Mouse (Mus musculus) ES-E14 (cell line): ENCODE results near the gene Cnst. TPM values are rescaled to one million over a fixed set of nuclear protein-coding genes. Genes with fewer than 3 reads are reported as not detected.

ENCODE experiments used
- DNase-seq: peaks from one replicate; pipeline ENCODE4 v3.0.0-alpha.2; 2013; ENCODE audit warnings: low read depth, low spot score
- H3K27ac ChIP-seq: 2 replicates; pipeline ENCODE4 v1.5.1; 2012; ENCODE audit warnings: low read depth, mild to moderate bottlenecking, low read length, moderate library complexity, mixed read lengths; ENCODE audit not compliant: poor library complexity, insufficient read depth, severe bottlenecking
- H3K36me3 ChIP-seq: 2 replicates; pipeline ENCODE4 v1.6.1; 2012; ENCODE audit warnings: mild to moderate bottlenecking, low read length, moderate library complexity, mixed read lengths; ENCODE audit not compliant: control insufficient read depth, poor library complexity, insufficient read depth, severe bottlenecking
- H3K4me1 ChIP-seq, 2 experiments: fragments of 150-350 bp in 1 of 2; sonication (generic) in 1 of 2; 2 replicates each; pipeline ENCODE4 v1.6.1; 2012; ENCODE audit warnings: low read length in 2 of 2, mild to moderate bottlenecking in 1 of 2, mixed read lengths in 1 of 2; ENCODE audit not compliant: control insufficient read depth in 2 of 2, insufficient read depth in 2 of 2, poor library complexity in 1 of 2
- H3K4me3 ChIP-seq, 2 experiments: fragments of 150-350 bp in 1 of 2; sonication (generic) in 1 of 2; 2 replicates each; pipeline ENCODE4 v1.5.1; 2012; ENCODE audit warnings: low read length in 2 of 2, low read depth in 1 of 2, mild to moderate bottlenecking in 1 of 2, mixed read lengths in 1 of 2; ENCODE audit not compliant: insufficient read depth in 1 of 2, poor library complexity in 1 of 2, severe bottlenecking in 1 of 2
- H3K9ac ChIP-seq: 2 replicates; pipeline ENCODE4 v1.6.1; 2012; ENCODE audit warnings: low read depth, mild to moderate bottlenecking, low read length, mixed read lengths; ENCODE audit not compliant: poor library complexity, insufficient read depth, severe bottlenecking
- H3K9me3 ChIP-seq: fragments of 150-350 bp; sonication (generic); 2 replicates; pipeline ENCODE4 v1.6.1; 2012; ENCODE audit warnings: low read depth, mild to moderate bottlenecking, low read length; ENCODE audit not compliant: control insufficient read depth, insufficient read depth
- CHD2 ChIP-seq: IDR thresholded peaks from 2 replicates; pipeline ENCODE4 v1.6.1; 2014; ENCODE audit warnings: mild to moderate bottlenecking, low read depth, low read length, inconsistent platforms
- HCFC1 ChIP-seq: IDR thresholded peaks from 2 replicates; pipeline ENCODE4 v1.6.1; 2012; ENCODE audit warnings: low read length, inconsistent platforms, borderline replicate concordance; ENCODE audit not compliant: insufficient read depth
- MAFK ChIP-seq: IDR thresholded peaks from 2 replicates; pipeline ENCODE4 v1.6.1; 2014; ENCODE audit warnings: mild to moderate bottlenecking, low read depth, low read length, inconsistent platforms; ENCODE audit not compliant: insufficient read depth
- ZC3H11A ChIP-seq: IDR thresholded peaks from 2 replicates; pipeline ENCODE4 v1.6.1; 2012; ENCODE audit warnings: low read depth, mild to moderate bottlenecking, inconsistent platforms, low read length, borderline replicate concordance
- ZNF384 ChIP-seq: IDR thresholded peaks from 2 replicates; pipeline ENCODE4 v1.6.1; 2012; ENCODE audit warnings: low read depth, low read length, inconsistent platforms
- in situ Hi-C, 2 experiments: fragments of 600-800 bp; cut with MboI; formaldehyde crosslinking; loops; one replicate each; pipeline ENCODE4 v1.15.1; 2025; ENCODE audit warnings: low sequenced_read_pairs in 2 of 2, inconsistent platforms in 1 of 2; ENCODE audit not compliant: unreplicated experiment in 2 of 2
- total RNA-seq: library from RNA; depleted of rRNA; stranded (reverse); fragments of 300-350 nt; gene quantifications from 2 replicates; pipeline ENCODE4 v1.2.3, GENCODE M21; 2012

The Cnst gene
- total RNA-seq, 1 experiment, result 12.8 TPM

- Histone ChIP-seq H3K9ac (no peak overlapping the region), H3K4me1 (peaks cover 4% of the 10 kb centered on the region in 2 experiments; a peak in 3 of 4 replicates), H3K36me3 (no peaks in the 10 kb centered on the region), H3K4me3 (no peak overlapping the region), H3K9me3 (no peaks in the 10 kb centered on the region), H3K27ac (no peak overlapping the region)
- TF ChIP-seq HCFC1 (no peak), CHD2 (no peak), ZC3H11A (no peak), MAFK (no peak), ZNF384 (no peak)
- DNase-seq, result no peak
- in situ Hi-C loops, result no loop called here
Measured at GRCm38 (mm10) chr1:179567558-179567957, 21.4 kb downstream of the Cnst start.

DNA sequence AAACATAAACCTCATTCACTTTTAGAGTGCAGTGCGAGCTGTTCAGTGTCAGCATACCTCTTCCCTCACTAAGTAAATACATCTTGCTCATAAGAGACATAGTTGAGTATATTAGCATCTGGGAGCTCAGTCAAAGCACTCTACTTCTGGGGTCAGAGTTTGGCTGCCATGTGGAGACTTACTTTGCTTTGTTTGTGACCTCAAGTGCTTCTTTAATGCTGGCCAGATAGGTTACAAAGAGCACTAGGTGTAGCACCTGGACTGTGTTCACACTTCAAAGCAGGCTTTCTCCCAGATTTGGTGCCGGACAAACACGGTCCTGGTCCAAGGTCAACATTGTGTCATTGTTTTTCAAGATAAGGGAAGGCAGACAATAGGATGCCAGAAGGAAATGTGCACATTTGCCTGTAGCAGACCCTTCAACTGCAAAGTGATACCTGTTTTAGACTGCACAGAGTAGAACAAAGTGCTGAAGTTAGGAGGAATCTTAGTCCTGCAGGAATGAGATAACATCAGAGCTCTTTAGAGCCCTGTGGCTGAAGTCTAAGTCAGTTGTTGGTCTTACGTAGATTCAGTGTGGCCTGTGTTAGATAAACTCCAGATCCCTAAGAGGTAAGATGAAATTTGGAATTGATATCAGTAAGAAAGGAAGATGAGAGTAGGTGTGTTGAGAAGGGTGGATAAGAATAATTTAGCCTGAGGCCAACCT is 22.7 kb downstream of the Cnst start:
- in situ Hi-C loops, result no loop called here
- H3K4me3 ChIP-seq, result no peak overlapping the region
- no peak for DNase-seq
- TF ChIP-seq HCFC1, result no peak
- no peak for TF ChIP-seq ZC3H11A
- no peak for TF ChIP-seq ZNF384
- TF ChIP-seq CHD2, result no peak
- TF ChIP-seq MAFK, result no peak
- H3K9me3 ChIP-seq, result no peaks in the 10 kb centered on the region
- H3K36me3 ChIP-seq, result no peaks in the 10 kb centered on the region
- H3K9ac ChIP-seq, result no peak overlapping the region
- peaks cover 2 to 4% of the 10 kb centered on the region in 2 experiments; a peak in 3 of 4 replicates for H3K4me1 ChIP-seq
- H3K27ac ChIP-seq, result no peak overlapping the region; the same call in 1 of the 2 replicates

DNA sequence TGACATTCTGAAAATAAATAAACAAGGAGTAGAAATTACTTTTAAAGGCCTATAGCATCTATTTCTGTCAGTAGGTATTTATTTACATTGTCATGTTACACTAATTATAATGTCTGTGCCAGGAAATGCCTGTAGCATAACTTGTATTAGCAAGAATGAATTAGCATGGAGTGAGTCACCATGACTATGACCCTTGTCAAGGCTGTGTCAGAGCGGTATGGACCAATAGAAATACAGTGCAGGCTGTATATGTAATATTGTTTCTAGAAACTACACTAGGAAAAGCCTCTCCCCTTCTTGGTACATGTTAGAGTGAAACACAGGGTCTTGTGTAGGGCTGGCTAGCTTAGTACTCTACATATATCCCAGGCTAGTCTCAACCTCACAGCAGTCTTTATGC is 24.3 kb downstream of the Cnst start:
- Histone ChIP-seq H3K4me3 (no peak overlapping the region), H3K9ac (no peak overlapping the region), H3K4me1 (peaks cover 2 to 4% of the 10 kb centered on the region in 2 experiments; a peak in 3 of 4 replicates), H3K9me3 (no peaks in the 10 kb centered on the region), H3K36me3 (no peaks in the 10 kb centered on the region), H3K27ac (no peak overlapping the region)
- in situ Hi-C loops, result no loop called here
- no peak for TF ChIP-seq HCFC1
- TF ChIP-seq CHD2, result no peak
- no peak for TF ChIP-seq MAFK
- TF ChIP-seq ZNF384, result no peak
- TF ChIP-seq ZC3H11A, result no peak
- DNase-seq, result no peak

- Histone ChIP-seq H3K4me1 (peaks cover 2 to 4% of the 10 kb centered on the region in 2 experiments; a peak in 3 of 4 replicates), H3K9ac (no peak overlapping the region), H3K27ac (no peak overlapping the region), H3K36me3 (no peaks in the 10 kb centered on the region), H3K4me3 (no peak overlapping the region), H3K9me3 (no peaks in the 10 kb centered on the region)
- no peak for TF ChIP-seq ZC3H11A
- no peak for TF ChIP-seq MAFK
- TF ChIP-seq CHD2, result no peak
- TF ChIP-seq HCFC1, result no peak
- no peak for TF ChIP-seq ZNF384
- in situ Hi-C loops, result no loop called here
- DNase-seq, result no peak
Measured at GRCm38 (mm10) chr1:179571686-179572085, 25.5 kb downstream of the Cnst start.

- Histone ChIP-seq H3K27ac (no peak overlapping the region), H3K9me3 (no peaks in the 10 kb centered on the region), H3K4me3 (no peak overlapping the region), H3K9ac (no peak overlapping the region), H3K4me1 (peaks cover 2% of the 10 kb centered on the region in 2 experiments; a peak in 3 of 4 replicates), H3K36me3 (no peaks in the 10 kb centered on the region)
- DNase-seq, result no peak
- in situ Hi-C loops, result no loop called here
- TF ChIP-seq CHD2 (no peak), MAFK (no peak), ZC3H11A (no peak), HCFC1 (no peak), ZNF384 (no peak)
Measured at GRCm38 (mm10) chr1:179573650-179574206, 27.6 kb downstream of the Cnst start.
